Mouse (Mus musculus) right cerebral cortex, adult 18-20 months (tissue): ENCODE measurements at regions not wholly inside any gene's neighbourhood (a gene's known extent, or its start where the extent isn't known, plus 50 kb on each side); places are given as distances from the start of the nearest gene placed in this dataset.

ENCODE experiments used
- DNase-seq: peaks from one replicate; pipeline ENCODE4 v3.0.0; 2022; ENCODE audit warnings: mixed read lengths

DNA sequence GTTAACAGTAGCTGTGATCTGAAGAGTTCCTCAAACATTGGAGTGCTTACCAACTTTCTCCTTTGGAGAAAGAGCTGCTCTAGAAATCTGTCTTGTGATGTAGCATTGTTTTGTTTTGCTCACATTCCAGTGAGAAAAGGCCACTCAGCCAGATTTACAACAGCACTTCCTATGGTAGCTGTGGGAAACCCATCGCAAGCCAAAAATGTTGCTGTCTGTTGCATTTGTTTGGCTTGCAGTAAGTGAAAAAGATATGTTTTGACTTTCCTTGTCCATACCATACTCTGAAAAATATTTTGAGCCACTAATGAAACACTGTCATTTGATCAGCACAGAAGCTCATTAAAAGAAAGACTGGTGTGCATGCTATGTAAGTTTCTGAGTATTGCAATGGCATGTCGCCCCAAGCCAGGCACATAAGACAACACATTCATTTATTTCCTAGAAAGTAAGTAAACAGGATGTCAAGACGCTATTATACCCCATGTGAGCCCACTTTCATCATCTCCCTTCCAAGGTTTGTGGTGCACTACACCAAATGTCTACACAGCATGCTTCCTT lies 66.2 kb downstream of the Car2 start:
- DNase-seq: no peak

DNA sequence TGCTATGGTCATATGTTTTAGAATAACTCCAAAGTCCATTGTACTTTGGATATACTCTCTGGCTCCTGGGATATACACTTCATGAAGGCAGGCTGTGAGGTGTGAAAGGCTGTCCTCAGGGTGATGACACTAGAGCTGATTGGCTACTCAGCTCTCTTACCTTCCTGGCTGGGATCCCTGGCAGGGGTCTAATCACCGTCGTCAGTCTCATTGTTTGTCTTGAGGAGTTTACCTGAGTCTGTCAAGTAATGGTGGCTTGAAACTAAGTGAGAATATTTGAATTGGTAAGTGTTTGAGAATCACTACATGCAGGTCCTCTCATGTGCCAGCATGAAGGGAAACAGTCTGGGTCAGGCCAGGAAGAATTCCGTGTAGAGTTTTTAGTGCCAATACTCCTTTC lies 66.9 kb downstream of the Car2 start:
- no peak for DNase-seq

DNA sequence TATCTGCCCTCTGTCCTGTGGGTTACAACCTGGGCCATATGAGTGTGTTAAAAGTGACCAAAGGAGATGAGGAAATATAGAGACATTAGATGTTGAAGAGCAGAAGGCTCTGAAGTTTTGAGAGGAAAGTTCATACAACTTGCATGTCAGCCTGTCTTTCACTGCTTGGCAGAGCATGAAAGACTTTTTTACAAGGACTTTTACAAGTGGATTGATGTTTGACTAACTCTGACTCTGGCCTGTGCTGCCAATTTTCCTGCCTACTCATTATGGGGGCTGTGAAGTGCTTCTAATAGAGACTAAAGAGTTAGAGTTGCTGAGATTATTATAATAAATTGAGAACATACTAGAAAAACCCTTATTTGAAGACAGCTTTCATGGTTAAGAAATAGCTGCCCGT lies 71.4 kb downstream of the Car2 start:
- no peak for DNase-seq

DNA sequence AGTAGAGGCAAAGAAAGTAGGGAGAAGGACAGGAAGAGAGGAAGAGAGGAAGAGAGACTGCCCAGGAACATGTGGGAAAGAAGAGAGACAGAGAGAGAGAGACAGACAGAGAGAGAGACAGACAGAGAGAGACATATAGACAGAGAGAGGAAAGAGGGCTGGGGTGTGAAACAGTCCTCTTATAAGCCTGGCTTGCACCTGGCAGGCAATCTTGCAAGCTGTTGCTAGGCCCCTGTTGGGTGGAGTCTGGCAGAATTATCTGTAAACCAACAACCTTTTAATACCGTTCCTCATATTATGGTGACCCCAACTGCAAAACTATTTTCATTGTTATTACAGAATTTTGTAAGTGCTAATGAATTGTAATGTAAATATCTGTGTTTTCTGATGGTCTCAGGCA lies 72.2 kb downstream of the Car2 start:
- no peak for DNase-seq

GRCm38 (mm10) chr3:14959586-14959985 lies 73.5 kb downstream of the Car2 start:
- DNase-seq: peak; percentile 13

GRCm38 (mm10) chr3:14964795-14965194 lies 78.7 kb downstream of the Car2 start:
- DNase-seq: no peak

DNA sequence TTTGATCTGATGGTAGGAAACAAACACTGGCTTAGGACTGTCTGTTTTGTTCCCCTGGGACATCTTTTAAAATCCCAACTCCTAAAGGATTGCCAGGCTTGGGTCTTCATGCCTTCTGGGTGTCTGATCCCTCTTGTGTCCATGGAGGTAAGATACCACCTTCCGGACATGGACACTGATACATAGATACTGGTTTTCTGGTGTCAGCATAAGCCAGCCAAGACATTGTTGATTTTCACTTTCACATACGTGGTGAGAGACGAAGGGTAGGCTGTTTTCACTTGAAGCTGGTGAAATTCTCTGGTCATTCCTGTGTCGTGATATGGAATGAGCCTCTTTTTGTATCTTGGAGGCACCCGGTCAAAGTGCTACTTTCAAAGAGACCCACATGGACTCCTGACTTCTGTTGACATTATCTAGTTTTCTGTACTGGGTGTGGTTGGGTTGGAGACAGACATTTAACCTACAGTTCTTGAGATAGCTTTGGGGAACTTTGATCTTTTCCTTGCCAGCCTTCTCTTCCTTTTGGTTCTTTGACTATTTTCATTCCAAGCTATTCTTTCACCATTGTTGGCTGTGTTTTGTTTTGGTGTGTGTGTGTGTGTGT lies 79.5 kb downstream of the Car2 start:
- no peak for DNase-seq

- DNase-seq: no peak
Measured at GRCm38 (mm10) chr3:14967235-14967634, 81.2 kb downstream of the Car2 start.

DNA sequence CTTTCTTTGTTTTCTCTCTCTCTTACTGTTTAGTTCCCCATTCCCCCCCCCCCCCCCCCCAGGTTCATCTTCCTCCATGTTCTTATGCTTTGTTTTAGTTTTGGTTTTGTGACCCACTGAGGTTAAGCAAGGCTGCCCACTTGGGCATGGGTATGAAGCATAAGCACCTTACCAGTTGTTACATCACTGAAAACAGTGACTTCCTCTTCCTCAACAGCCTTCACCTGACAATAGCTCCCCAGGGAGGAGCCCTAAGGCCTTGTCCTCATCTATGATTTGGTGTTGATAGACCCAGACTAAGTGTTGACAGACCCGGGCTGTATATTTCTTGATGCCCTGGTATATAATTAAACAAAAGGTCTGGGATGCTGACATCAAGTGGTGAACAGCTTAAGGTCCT lies 82.3 kb downstream of the Car2 start:
- DNase-seq: no peak

GRCm38 (mm10) chr3:14969698-14970097 lies 83.6 kb downstream of the Car2 start:
- DNase-seq: no peak

DNA sequence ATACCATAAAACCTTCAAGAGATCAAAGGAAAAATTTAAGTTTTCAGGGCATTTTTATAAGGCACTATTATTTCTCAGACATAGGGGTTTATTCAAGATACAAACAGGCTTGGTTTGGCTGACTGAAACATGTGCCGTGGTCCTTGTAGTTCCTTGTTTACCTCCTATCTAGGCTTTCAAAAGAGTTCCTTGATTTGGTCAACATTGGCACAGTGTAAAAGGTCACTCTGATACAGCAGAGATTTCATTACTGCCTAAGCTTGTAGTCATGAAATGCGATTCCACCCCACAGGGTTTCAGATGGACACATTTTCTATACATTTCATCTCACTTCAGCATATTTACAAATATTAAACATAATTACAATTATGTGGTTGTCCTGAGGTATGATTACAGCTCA lies 85.6 kb downstream of the Car2 start:
- DNase-seq: no peak

- DNase-seq: no peak
Measured at GRCm38 (mm10) chr3:14974758-14975157, 88.7 kb downstream of the Car2 start.

DNA sequence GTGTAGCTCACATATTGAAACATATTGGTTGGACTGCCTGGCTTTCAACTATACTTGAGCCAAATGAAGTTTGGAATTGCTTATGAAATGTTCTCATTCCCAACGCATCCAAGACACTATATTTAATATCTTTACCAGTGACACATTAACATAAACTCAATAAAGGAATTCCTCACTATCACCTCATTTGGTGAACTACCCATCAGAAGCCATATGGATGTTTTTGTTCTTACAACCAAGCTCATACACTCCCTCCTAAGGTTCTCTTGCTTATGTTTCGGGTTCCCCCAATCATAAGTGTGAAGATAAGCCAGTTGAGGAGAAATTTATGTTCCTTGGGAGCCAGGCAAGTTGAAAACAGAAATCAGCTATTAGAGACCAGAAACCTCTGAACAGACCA lies 89.1 kb downstream of the Car2 start:
- no peak for DNase-seq

DNA sequence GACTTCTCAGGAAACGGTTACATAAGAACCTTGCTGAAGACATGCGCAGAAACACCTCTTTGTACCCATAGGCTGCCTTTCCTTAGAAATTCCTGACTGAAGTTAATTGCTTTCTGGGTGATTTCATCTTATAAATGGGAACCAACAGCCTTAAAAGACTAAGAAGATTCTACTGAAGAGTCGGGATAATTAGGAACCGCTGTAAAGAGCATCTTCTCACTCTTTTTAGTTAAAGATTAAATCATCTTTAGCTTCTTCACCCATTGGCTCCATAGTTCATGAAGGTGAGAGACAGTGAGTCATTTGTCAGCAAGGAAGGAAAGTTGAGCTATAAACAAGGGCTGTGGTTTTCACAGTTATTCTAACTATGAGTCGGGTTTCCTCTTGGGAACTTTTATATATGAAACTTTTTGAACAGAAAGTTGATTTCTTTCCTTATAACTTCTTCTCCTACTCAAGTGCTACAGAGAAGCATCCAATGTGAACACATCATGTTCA lies 93.1 kb downstream of the Car2 start:
- DNase-seq: no peak

GRCm38 (mm10) chr3:14989635-14990034 lies 103.6 kb downstream of the Car2 start:
- DNase-seq: no peak

DNA sequence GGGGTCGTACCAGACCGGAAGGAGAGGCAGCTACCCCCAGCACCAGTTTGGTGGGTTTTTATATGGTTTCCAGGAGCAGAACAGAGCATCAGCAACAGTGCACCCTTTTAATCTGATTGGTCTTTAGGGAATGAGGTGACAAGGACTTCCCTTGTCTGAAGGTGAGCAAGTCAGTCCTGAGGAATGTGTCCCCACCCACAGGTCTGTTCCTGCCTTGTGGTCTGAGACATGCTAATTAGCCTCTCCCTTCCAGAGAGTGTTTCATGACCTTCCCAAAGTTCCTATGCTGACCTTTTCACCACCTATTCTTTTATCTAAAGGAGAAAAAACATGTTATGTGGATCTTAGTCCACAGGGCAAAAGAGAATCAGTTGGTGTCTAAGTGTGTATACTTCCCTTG lies 107.9 kb downstream of the Car2 start:
- no peak for DNase-seq

- no peak for DNase-seq
Measured at GRCm38 (mm10) chr3:14997241-14997640, 111.2 kb downstream of the Car2 start.

DNA sequence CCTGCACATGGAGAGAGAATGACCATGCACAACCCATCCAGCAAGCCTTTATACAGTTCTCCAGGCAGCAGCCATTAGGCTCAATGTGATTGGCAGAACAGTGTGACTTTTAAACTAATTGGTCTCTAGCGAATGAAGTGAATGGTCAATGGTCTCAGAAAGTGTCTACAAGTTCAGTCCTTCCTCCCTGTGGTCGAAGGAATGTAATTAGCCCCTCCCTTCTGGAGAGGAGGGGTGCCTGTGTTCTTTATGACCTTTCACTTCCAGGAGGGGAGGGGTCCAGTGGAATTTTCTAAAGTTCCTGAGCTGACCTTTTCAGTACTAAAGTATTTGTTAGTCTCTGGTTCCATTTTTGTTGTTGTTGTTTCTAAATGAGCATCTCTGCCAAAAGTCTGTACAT lies 112.4 kb downstream of the Car2 start:
- DNase-seq: no peak

GRCm38 (mm10) chr3:14999411-14999810 lies 113.3 kb downstream of the Car2 start:
- DNase-seq: no peak

- no peak for DNase-seq
Measured at GRCm38 (mm10) chr3:14999914-15000313, 113.8 kb downstream of the Car2 start.

GRCm38 (mm10) chr3:15000657-15001056 lies 114.6 kb downstream of the Car2 start:
- no peak for DNase-seq

DNA sequence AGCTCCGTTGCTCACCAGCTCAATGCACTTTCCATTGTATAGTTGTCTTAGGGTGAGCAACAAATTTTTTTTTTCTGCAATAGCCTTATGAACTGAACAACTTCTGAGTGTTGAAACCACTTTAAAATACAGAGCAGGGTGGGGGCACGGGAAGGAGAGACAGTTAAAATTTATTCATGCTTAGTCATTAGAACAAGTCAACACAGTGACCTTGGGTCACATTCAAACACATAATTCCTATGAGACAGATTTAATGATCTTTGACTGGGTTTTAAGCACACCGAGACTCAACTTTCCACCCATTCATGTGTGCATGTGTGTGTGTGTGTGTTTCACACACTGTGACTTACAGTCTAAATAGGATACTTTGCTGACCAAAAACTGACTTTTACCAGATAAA lies 121.7 kb downstream of the Car2 start:
- no peak for DNase-seq

DNA sequence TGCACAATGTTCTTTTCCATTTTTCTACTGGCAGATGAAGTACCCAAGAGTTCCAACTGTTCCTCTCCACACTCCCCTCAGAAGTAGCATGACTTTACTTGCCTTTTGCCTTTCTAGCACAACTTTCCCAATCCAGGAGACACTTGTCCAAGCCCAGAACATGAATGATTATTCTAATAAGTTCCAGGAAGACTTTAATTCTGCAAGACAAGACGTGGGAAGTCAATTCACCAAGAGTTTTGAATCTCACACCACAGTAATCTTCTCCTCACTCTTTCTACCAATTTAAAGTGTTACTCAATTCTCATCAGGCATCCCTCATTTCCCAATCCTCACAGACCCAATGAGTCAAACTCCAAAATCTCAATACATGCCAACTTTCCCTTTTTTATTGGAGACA lies 122.4 kb downstream of the Car2 start:
- no peak for DNase-seq

DNA sequence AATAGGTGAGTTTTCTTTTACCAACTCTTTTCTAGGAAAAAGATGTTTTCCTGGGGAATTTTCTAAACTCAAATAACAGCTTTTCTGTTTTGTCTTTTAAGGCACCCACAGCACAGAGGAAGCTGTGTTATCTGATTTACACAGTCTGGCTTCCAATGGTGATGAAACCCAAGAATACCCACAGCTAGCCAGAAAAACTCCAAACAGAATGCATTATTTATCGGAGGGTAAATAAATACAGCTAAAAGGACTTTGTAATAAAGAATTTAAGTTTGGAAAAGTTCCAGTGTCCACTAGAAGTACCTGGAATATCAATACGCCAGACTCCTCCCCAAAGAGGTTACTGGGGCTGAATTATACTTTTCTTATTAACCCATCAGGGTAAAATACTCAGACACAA lies 123.7 kb downstream of the Car2 start:
- DNase-seq: no peak

GRCm38 (mm10) chr3:15016621-15017020 lies 130.5 kb downstream of the Car2 start:
- DNase-seq: peak; percentile 44
